Mouse (Mus musculus) right cerebral cortex, postnatal 4 days (tissue): Measurements from ENCODE around the gene Cxcl15.
"Not testable (repeated sequence)": the region's sequence is repeated elsewhere in the genome, so short reads cannot be mapped to it uniquely, and the experiment has no call there.

Experiments
- DNase-seq: peaks from one replicate; pipeline ENCODE4 v3.0.0-alpha.2; 2022

Gene Cxcl15

DNA sequence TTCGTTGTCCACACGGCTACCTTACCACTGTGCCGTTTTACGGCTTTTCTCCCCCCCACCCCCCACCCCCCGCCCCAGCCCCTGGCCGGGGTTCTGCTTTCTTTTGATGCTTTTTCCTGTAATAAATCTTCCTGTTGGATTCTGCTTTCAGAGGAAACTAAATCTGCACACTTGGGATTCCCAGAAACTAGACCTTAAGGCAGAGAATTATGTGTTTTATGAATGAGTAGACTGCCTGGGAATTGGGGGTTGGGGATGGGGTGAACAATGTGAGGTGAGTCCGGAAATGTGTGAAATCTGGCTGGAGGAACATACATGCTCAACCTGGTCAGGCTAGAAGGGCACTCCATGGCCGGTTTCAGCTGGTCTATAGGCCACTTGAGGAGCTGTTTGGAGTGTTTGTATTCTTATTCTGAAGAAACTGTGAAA, 4.2 kb upstream of the Cxcl15 start:
- DNase-seq, result no peak

DNA sequence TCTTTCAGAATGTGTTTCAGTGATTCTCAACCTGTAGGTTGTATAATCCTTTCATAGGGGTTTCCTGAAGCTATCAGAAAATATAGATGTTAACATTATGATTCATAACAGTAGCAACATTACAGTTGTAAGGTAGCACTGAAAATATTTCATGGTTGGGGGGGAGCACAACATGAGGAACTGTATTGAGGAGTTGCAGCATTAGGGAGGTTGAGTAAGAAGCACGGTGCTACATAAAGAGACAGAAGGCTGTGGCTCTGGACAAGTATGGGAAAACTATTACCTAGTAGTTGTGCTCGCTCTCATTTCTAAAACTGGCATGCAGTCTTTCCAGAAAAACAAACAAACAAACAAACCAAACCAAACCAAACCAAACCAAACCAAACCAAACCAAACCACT, 1.1 kb downstream of the Cxcl15 start:
- not testable (repeated sequence) for DNase-seq

DNA sequence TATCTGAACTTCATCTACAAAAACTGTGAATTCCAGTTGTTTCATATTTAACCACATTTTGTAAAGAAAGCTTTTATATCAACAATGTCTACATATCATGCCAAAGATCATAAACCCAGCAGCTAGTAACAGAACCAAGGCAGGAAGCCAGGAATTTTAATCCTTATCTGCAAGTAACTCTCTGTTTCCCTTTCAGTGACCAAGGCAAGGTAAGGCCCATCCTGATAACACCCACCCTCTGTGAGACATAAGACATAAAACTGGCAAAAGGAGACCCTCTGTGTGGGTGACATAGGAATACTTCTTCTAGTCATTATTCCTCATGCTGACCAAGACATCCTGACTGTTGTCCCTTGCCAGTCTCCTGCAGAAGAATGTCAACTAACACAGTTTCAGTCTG, 10.2 kb downstream of the Cxcl15 start:
- DNase-seq, result no peak

DNA sequence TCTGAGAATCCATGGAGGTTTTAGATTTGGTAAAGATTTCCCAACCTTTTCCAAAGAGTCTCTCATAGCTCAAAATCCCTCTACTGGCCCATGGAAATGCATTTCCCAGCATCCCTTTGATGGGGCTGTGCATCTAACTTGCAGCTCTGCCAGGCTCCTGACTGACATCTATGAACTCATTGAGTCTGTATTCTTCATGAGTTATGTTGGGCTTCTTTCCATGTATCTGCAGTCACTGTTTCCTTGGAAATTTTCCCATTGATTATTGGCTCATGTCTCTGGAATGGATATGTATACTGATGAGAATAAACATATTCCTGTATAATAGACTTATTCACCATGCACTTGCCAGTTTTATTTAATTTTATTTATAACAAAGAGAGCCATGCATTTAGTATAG, 11.7 kb downstream of the Cxcl15 start:
- DNase-seq, result no peak

DNA sequence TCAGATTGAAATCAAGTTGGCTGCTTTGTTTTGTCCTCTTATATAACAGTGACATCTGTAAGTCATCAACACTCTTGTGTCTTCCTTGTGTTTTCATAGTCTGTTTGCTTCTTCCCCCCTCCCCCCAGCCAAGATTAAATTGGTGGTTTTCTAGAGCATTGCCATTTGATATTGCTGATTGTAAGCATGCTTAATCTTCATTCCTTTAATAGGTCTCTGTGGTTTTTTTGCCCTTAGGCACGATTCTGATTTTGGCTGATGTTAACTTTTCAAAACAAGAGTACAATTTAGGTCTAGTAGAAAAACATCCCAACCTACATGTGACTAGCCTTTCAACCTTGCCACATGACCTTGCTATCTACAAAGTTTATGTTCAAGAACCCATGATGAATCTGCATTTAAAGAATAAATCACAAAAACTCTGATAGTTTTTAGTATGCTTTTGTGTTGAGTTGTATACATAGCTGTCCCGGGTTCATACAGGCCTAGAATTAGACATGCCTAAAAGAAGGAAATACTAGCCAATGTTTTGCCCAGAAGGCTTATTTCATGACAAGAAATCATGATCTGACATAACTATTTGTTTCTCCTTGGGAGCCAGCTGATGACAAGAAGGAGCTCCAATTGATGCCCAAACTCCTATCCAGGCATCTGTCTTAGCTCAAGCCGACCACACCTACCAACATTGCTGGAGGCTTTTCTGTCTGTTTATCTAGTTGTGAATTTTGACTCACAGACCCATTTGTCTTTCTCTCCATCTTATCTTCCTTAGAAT, 13.0 kb downstream of the Cxcl15 start:
- DNase-seq, result no peak

DNA sequence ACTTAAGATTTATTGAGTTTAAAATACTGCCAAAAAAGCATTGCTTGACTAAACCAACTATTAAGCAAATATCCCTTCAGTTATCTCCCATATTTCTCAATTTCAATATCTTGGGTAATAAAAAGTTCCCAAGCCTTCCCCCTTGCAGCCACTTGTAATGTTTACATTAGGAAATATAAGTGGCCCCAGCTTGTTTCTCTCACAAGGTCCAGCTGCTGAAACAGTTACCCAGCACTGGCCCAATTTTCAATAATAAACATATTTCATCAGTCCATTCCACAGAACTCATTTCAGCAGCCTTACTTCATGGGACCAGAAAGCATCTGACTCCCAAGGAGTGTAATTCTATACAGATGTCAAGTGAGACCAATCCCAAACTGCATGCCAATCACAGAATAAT, 25.4 kb downstream of the Cxcl15 start:
- DNase-seq, result no peak

DNA sequence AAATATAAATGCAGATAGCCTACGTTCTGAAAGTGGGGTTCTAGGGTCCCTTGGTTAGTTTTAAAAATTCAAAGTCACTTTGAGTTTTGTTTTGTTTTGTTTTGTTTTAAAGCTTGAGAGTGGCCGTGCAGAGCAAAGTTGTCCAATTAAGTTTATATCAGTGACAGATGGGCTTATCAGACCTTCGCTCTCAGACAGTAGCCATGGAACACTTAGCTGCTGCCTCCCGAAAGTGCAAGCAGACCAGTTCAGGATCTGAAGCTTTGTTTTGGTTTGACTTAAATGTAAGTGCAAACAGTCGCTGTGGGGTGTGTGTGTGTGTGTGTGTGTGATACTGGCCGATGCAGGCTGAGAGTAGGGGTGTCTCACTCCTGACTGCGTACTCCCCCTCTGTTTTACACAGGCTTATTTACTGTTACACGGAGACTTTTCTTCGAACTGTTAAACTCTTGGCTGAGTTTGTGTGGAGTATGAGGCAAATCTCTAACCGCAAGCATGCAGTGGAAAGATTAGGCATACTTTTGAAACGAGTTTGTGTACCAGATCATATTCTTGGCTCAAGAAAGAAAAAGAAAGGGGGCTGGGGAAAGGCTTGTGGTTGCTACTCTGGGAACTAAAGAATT, 37.9 kb downstream of the Cxcl15 start:
- no peak for DNase-seq

DNA sequence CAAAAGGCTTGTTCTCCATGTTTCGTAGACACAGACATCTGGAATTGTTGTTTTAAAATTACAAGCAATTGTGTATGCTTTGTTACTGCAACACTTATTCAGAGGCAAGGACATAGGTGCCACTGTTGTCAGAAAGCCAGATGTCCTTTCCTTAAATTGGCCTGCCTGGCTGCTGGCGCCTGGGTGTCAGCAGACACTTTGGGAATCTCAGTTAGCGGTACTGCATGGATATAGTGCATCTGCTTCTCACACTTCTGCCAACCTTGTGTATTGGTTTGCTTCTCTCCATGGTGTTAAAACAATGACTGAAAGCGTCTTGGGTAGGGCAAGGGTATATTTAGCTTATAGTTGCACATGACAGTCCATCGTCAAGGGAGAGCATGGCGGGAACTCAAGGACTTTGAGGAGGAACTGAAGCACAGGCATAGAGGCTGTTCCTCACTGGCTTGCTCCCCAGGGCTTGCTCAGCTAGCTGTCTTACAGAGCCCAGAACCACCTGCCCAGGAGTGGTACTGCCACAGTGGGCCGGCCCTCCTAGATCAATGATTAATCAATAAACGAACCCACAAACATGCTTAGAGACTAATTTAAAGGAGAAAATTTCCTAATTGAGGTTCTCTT, 38.5 kb downstream of the Cxcl15 start:
- no peak for DNase-seq

DNA sequence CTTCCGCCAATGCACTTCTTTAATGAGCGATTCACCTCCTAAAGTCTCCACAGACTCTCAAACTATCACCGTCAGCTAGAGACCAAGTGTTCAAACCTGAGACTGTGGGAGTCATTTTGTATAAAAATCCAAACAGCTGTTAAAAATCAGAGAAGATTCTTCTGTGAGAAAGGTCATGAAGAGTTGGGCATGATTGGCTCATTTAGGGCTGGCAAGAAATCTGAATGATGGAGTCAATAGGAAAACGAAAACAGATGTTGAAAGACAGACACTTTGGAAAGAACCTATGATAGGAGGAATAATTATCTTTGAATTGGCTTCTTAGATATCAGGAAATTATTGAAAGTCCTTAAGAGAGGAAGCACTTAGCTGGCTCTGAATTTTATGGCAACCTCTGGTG, 40.1 kb downstream of the Cxcl15 start:
- DNase-seq, result no peak

DNA sequence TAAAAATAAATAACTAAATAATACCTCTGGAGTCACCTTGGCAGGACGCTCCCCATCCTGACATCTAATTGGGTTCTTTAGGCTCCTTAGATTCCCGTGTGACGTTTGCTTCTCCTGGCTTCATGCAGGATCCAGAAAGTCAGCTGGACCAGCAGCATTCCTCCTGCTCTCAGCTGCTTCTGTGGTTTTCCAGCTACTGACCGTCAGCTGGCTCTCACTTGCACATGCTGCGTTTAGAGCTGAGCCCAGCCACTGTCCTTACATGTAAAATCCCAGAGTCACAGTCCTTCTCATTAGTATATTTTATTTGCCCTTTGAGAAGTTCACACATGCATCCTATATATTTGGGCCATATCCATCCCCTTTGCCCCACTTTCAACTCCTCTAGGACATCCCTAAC, 44.2 kb downstream of the Cxcl15 start:
- DNase-seq, result no peak

DNA sequence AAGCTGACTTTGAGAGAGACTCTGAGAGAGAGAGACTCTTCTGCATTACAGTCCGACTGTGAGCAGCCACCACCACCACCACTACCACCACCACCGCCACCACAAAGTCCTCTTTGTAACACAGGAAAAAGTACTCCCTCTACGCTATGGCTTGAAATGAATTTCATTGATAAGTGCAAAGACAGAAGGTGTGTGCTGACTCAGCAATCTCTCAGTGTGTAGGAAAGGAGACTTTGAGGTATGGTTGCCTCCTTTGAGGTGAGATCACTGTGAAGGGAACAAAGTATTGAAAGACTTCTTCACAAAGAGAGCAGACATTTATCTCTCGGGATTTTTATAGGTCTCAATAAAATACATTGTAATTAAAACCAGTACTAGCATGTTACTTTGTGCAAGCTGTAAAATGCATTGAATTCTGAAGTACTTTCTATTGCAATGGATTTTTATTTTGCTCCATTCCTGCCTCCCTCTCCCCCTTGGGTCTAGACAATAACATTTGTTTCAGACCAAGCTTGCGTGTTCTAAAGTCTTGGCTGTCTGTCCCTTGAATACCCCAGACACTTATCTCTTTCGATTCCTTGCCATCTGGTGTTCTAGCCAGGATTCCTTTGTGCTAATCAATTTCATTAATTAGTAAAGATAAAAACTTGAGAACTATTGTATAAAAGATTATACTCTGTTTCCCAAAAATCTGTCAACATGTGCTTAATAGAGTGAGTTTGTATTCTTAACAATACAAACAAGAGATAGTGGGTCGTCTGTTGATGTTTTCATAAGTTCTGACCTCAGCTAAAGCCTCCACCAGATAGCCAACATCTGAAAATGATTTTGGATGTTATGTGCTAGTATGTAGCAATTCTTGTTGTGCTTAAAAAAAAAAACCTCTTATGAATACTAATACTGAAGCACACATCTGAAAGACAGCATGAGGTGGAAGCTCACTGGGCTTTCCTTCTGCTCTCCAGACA, 46.9 kb downstream of the Cxcl15 start:
- DNase-seq, result no peak

DNA sequence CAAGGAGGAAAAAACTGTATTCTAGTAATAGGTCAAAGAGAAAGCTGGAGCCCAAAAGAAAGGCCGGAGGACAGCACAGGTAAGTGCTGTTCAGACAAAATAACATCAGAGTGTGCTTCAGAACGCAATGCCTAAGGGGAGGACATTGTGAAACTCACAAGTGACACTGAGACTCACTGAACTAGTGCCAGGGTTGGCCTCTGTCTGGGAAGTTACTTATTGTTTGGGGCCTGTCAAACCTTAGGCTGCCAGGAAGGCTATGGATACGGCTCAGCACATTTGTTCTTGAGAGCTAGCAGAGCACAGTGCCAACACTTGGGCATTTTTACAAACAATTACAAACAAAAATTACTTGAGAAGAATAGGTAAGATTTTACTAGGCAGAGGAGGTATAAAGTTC, 49.6 kb downstream of the Cxcl15 start:
- DNase-seq, result no peak

DNA sequence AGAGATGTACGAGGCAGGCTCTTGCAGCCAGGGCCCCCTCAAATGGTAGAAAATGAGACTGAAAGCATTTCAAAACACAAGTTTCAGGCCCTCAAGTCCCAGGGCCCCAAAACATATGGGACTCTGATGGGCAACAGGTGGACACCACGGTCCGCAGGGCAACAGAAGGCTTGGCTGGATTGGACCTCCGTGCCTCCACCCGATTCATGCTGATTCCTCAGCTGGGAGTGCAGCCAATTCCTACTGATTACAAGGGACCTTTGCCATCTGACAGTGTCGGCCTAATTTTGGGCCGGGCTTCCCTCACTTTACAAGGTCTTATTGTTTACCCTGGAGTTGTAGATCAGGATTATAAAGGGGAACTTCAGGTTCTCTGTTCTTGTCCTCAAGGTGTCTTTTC, 55.8 kb downstream of the Cxcl15 start:
- not testable (repeated sequence) for DNase-seq

DNA sequence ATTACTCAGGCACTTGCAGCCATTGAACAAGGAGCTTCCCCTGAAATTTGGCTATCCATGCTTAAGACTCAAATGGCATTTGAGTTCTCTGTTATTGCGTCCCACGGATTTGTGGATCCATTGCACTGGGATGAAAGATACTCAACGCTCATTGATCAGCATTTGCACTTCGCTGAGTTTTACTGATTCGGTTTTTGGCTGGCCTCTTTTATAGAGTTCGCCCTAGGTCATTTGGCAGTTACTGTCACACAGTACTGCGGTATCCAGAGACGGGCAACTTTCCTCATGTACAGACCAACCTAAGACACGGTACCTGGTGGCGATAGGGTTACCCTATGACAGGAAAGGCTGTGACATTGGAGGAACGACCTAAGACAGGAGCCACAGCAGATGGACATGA, 57.1 kb downstream of the Cxcl15 start:
- not testable (repeated sequence) for DNase-seq
